Mouse (Mus musculus) ES-Bruce4 (cell line): ENCODE measurements around the gene Nlrp4c. TPM values are rescaled to one million over a fixed set of nuclear protein-coding genes. Genes with fewer than 3 reads are reported as not detected.
"Not testable (repeated sequence)": the region's sequence is repeated elsewhere in the genome, so short reads cannot be mapped to it uniquely, and the experiment has no call there.

Experiments
- H3K27ac ChIP-seq: 2 replicates; pipeline ENCODE4 v1.5.1; 2012; ENCODE audit warnings: low read length, inconsistent platforms; ENCODE audit not compliant: insufficient read depth
- H3K27me3 ChIP-seq: 2 replicates; pipeline ENCODE4 v1.6.1; 2012; ENCODE audit warnings: mild to moderate bottlenecking, low read length, inconsistent platforms; ENCODE audit not compliant: control insufficient read depth, poor library complexity, insufficient read depth, severe bottlenecking
- H3K36me3 ChIP-seq: 2 replicates; pipeline ENCODE4 v1.6.1; 2012; ENCODE audit warnings: inconsistent platforms, mild to moderate bottlenecking, low read length, moderate library complexity; ENCODE audit not compliant: control insufficient read depth, poor library complexity, insufficient read depth, severe bottlenecking
- H3K4me1 ChIP-seq: one replicate; pipeline ENCODE4 v1.8.1; 2011; ENCODE audit warnings: low read length; ENCODE audit not compliant: control insufficient read depth, insufficient read depth
- H3K4me3 ChIP-seq: 2 replicates; pipeline ENCODE4 v1.5.1; 2011; ENCODE audit warnings: low read depth, mild to moderate bottlenecking, low read length
- H3K9ac ChIP-seq: 2 replicates; pipeline ENCODE4 v1.6.1; 2012; ENCODE audit warnings: low read depth, mild to moderate bottlenecking, inconsistent platforms; ENCODE audit not compliant: poor library complexity, severe bottlenecking
- H3K9me3 ChIP-seq: replicated peaks from 2 replicates; pipeline ENCODE4 v1.6.1; 2012; ENCODE audit warnings: mild to moderate bottlenecking, low read length, inconsistent platforms; ENCODE audit not compliant: control insufficient read depth, poor library complexity, insufficient read depth, severe bottlenecking
- CTCF ChIP-seq: IDR thresholded peaks from one replicate; pipeline ENCODE4 v1.8.1; 2011; ENCODE audit warnings: low read depth, low read length
- EP300 ChIP-seq: IDR thresholded peaks from 2 replicates; pipeline ENCODE4 v1.6.1; 2011; ENCODE audit warnings: low read depth, low read length; ENCODE audit not compliant: insufficient read depth
- POLR2A ChIP-seq: IDR thresholded peaks from one replicate; pipeline ENCODE4 v1.8.1; 2011; ENCODE audit warnings: low read length; ENCODE audit not compliant: insufficient read depth
- polyA plus RNA-seq: library from polyadenylated mRNA; stranded (reverse); fragments of >200 nt; gene quantifications from 2 replicates; pipeline ENCODE4 v1.2.4, GENCODE M21; 2011; ENCODE audit warnings: low read depth; ENCODE audit not compliant: missing spikeins, insufficient read depth, insufficient read length

The Nlrp4c gene
- 1.2 TPM in 1 of 2 replicates, not detected in the other for polyA plus RNA-seq

DNA sequence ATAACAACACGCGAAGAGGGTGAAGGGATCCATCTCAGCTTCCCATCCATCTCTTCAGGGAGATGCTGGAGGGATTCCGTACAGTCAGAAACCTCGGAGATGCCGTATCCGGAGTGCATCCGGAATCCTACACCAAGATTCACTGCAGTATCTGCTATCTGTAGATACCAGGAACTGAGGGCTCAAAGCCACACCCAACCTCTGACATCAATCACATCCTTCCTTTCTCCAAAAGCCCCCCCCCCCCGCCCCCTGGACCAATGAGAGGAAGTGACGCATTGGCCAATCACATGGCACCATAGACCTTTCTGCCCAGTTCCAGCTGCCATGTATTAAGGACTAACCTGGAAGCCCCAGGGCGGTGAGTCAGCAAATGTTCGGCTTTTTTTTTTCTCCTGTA lies at the start of gene Nlrp4c:
Gene Nlrp4c (plus strand): TSS at position 301 of the 400 bp plus-strand sequence.
- Histone ChIP-seq H3K4me3 (no peak within 1 kb of the TSS), H3K4me1 (no peaks in the 10 kb centered on the region), H3K9ac (no peak within 1 kb of the TSS), H3K36me3 (no peaks in the 10 kb centered on the region), H3K27me3 (no peaks in the 10 kb centered on the region), H3K27ac (no peak within 1 kb of the TSS), H3K9me3 (no peaks in the 10 kb centered on the region)
- no peak for TF ChIP-seq CTCF
- TF ChIP-seq POLR2A: no peak

DNA sequence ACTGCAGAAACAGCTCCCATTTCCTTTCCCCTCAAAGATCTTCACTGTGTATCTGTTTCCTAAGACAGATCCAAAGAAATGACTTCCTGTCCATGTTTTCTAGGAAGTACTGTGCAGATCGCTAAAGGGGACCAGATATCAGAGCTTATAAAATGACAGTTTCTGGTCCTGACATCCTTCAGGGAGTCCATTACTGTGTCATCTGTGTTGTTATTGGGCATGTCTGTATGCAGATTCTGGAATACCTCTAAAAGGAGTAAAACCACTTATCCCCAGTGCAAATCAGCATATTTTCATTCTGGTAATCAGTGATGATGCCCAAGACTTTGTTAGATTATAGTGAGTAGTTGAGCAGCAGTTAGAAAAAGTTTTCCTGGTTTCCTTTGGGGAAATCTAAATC lies 34.1 kb upstream of the Nlrp4c start, which contains the start of gene Vmn1r65:
Gene Vmn1r65 (minus strand): TSS at position 101 of the 400 bp plus-strand sequence.
- Histone ChIP-seq H3K4me3 (no peak within 1 kb of the TSS), H3K9me3 (peaks cover 7% of the 10 kb centered on the region; the same call in 1 of the 2 replicates), H3K4me1 (no peaks in the 10 kb centered on the region), H3K36me3 (no peaks in the 10 kb centered on the region), H3K27ac (no peak within 1 kb of the TSS), H3K27me3 (no peaks in the 10 kb centered on the region), H3K9ac (no peak within 1 kb of the TSS)
- TF ChIP-seq EP300 (no peak), POLR2A (no peak), CTCF (no peak)

DNA sequence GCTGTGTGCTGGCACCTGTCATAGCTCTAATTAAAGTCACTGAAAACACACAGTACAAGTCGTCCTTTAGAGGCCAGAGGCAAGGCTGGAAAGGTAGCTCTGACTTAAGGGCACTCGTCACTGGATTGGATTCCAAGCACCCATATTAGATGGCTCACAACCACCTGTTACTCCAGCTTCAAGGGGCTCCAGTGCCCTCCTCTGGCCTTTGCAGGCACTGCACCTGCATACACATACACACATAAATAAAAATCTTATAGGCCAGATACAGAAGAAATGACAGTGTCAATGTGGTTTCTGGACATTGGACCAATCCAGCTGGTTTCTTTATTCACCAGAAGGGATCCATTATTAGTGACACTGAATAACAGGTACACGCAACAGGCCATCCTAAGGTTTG lies 74.5 kb downstream of the Nlrp4c start:
- Histone ChIP-seq H3K4me1 (no peaks in the 10 kb centered on the region), H3K4me3 (no peak overlapping the region), H3K27me3 (no peaks in the 10 kb centered on the region), H3K9ac (no peak overlapping the region), H3K27ac (no peak overlapping the region), H3K9me3 (no peaks in the 10 kb centered on the region), H3K36me3 (no peaks in the 10 kb centered on the region)
- TF ChIP-seq CTCF: peak; percentile 59
- TF ChIP-seq EP300: no peak

DNA sequence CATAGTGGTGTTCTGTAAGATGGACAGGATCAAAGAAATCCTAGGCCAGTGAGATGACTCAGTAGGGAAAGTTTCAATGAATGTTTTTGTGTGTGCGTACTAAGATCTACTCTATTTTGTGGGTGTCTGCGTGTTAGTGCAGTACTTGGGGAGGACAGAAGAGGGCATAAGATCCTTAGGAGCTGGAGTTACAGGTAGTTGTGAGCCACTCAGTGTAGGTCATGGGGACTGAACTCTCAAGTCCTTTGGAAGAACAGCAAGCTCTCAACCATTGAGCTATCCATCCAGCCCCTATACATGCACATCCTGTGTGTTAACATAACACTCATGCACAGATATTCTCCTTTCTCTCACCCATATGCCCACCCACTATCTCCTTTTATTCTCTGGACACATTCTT lies 75.1 kb downstream of the Nlrp4c start:
- H3K4me1 ChIP-seq, H3K9me3 ChIP-seq, H3K9ac ChIP-seq, H3K27me3 ChIP-seq, H3K36me3 ChIP-seq, H3K27ac ChIP-seq, H3K4me3 ChIP-seq: not testable (repeated sequence)

DNA sequence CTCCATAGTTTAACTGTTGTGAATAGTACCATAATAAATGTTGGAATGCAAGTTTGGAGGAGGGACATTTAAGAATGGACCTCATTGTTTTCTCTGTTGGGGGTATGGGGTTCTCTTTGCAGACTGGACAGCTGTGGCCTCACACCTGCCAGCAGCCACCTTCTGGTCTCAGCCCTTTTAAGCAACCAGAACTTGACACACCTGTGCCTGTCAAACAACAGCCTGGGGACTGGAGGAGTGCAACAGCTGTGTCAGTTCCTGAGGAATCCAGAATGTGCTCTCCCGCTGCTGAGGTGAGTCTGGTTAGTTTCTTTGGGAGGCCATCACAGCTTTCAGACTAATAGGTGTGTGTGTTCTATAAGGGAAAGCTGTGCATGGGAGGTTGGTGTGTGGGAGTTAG lies 76.2 kb downstream of the Nlrp4c start:
- H3K36me3 ChIP-seq, H3K4me3 ChIP-seq, H3K27ac ChIP-seq, H3K27me3 ChIP-seq, H3K9me3 ChIP-seq, H3K9ac ChIP-seq, H3K4me1 ChIP-seq: not testable (repeated sequence)

DNA sequence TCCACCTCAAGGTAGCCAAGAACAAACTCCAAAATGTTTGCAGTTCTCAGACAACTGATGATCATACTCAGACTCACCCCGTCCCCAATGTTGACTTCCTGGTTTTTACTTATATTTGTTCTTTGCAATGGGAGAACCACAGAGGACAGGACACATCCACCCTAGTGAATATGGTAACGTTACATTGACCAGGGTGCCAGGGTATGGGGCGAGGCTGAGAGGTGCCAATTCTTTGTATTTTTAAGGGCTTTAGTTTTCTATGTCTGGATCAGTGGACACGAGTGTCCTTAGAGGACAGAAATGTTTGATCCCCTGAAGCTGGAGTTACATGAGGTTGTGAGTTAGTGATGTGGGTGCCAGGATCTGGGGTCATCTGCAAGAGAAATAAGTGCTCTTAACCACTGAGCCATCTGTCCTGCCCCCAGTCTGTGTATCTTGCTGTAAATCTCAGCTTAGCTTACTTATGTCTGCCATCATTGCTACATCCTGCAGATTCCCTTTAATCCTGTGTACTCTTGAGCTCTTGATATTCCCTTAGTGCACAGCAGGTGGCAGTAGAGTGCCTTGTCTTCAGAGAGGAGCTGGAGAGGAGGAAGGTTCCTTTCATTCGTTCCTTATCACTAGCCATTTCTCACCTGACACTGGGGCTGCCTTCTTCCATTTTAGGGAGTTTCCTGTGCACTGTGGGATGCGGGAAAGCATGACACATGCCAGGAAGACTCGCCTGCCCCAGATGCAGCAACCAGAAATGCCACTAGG lies 81.9 kb downstream of the Nlrp4c start:
- no peaks in the 10 kb centered on the region for H3K4me1 ChIP-seq
- H3K27me3 ChIP-seq: no peaks in the 10 kb centered on the region
- H3K36me3 ChIP-seq: no peaks in the 10 kb centered on the region
- no peak overlapping the region for H3K9ac ChIP-seq
- TF ChIP-seq CTCF: peak; percentile 38
- TF ChIP-seq POLR2A: no peak
- TF ChIP-seq EP300: no peak
- H3K27ac ChIP-seq: no peak overlapping the region
- H3K4me3 ChIP-seq: no peak overlapping the region
- no peaks in the 10 kb centered on the region for H3K9me3 ChIP-seq
